Mouse (Mus musculus) ES-Bruce4 (cell line): Measurements from ENCODE around the gene Lpcat1.

Experiments
- CTCF ChIP-seq: IDR thresholded peaks from one replicate; pipeline ENCODE4 v1.8.1; 2011; ENCODE audit warnings: low read depth, low read length
- POLR2A ChIP-seq: IDR thresholded peaks from one replicate; pipeline ENCODE4 v1.8.1; 2011; ENCODE audit warnings: low read length; ENCODE audit not compliant: insufficient read depth

DNA sequence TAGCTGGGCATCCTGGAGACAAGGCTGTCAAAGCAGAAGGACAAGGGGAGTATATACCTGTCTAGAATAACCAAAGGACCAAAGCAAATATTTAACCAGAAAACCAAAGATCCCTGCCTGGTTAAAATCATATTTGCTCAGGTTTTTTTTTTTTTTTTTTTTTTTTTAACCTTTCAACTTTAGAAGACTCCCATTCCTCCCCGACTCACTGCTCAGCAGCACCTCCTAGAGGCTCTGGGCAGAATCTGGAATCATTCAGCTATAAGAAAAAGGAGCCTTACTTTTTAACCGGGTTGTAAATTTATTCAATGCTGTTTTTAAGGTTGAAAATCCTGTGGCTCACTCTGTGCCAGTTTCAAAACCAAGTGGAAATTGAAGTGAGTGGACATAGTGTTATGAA is 35.7 kb downstream of the Lpcat1 start:
- TF ChIP-seq CTCF (no peak), POLR2A (no peak)
